Mouse (Mus musculus) left cerebral cortex, postnatal 14 days (tissue): ENCODE data around the gene Rhbdf1. TPM values are rescaled to one million over a fixed set of nuclear protein-coding genes. Genes with fewer than 3 reads are reported as not detected.
A peak's percentile ranks its signal among the peaks of the same experiment; 100 is the strongest.

Source experiments
- DNase-seq, 2 experiments: peaks; one replicate each; pipeline ENCODE4 v3.0.0; 2021 to 2022; ENCODE audit warnings: low spot score in 2 of 2, mixed read lengths in 1 of 2
- intact Hi-C: fragments of 180-260 bp; cut with DNase I; formaldehyde crosslinking; loops from one replicate; pipeline ENCODE4 v1.15.1; 2025
- total RNA-seq, 2 experiments: library from RNA; stranded (reverse); gene quantifications; 2 replicates each; pipeline ENCODE4 v1.2.3; 2021

Gene Rhbdf1
- total RNA-seq, 2 experiments from 2014 or later = 16.5 to 18.0 TPM

GRCm38 (mm10) chr11:32199230-32199629, 22.9 kb downstream of the Rhbdf1 start:
- DNase-seq = no peak
- intact Hi-C loops = no loop called here

DNA sequence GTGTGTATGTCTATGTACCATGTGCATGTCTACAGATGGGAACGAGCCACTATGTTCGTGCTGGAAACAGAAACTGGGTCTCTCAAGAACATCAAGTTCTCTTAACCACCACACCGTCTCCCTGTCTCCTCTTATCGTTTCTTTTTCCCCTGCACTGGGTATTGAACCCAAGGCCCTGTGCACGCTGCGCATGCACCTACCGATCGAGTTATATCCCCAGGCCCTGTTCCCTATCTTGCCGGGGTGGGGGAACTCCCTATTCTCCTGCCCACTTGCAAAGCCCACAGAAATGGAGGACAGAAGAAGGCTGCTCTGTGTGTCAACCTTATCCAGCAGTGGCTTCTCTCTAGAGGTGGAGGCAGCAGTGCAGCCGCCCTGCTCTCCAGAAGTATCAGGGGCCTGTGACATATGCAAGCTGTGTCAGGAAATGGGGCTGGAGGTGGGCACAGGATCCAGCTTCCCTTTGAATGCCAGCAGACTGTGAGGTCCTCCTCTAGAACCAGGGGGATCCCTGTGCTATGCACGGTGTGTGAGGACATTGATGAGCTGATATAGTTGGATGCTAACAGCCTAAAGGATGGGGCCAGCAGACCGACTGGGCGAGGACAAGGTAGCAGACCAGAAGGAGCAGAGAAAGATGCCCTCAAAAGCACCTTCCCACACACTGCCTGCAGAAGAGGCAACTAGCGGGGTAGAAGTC, 23.7 kb downstream of the Rhbdf1 start:
- intact Hi-C loops = no loop called here
- DNase-seq = no peak

DNA sequence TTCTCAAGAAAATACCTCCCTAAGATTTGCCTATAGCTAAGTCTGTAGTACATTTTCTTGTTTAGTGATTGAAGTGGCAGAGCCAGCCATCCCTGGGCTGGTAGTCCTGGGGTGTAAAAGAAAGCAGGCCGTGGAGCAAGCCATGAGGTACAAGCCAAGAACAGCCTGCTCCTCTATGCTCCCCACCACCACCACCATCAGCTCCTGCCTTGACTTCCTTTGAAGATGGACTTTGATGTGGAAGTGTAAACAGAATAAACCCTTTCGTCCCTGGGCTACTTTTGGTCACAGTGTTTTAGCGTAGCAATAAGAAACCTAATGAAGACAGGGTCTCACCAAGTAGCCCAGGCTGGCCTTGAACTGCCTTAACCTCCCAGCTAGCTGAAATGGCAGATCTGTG, 24.3 kb downstream of the Rhbdf1 start:
- DNase-seq = no peak
- intact Hi-C loops = no loop called here

DNA sequence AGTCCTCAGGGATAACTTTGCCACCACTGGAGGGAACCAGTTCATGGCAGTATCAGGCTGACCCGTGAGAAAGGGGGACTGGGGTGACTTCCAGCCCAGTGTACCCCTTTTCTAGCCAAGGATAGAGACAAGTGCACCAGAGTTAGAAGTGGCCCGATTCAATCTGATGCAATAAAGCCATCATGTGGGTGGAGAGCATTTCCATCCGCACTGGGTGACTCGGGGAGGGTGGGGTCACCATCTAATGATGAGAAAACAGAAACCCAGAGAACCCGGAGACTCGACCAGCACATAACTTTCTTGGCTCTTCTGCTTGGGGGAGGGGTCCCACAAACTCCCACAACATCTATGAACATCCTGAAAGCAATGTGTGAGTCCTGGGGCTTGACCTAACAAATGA, 25.4 kb downstream of the Rhbdf1 start:
- intact Hi-C loops = no loop called here
- DNase-seq = no peak

DNA sequence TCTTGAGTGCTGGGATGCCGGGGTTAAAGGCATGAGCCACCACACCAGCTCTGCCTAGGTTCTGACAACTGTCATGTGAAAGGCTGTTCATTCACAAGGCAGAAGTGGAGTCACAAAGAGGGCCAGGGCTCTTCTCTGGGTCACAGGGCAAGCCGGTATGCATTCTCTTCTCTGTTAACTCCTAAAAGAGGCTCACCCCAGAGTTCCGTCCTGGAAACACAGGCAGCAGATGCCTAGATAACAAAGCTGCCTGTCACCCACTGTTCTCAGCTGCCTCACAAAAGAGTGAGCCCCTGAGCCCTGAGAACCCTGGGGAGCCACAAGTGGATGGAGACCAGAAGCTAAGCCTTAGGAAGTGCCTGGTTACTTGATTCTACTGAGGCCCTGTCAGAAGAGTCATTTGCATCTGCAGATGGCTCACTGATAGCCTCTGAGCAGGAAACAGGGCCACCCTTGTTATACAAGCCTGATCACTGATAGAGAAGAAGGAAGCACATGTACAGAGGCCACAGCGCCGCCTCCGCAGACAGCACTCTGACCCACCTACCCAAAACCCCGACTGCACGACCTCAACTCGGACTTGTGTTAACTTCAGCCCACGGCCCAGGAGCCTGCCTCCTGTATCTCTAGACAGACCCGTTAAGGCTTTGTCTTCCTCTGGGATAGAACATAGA, 26.1 kb downstream of the Rhbdf1 start:
- no peak for DNase-seq
- intact Hi-C loops = no loop called here

DNA sequence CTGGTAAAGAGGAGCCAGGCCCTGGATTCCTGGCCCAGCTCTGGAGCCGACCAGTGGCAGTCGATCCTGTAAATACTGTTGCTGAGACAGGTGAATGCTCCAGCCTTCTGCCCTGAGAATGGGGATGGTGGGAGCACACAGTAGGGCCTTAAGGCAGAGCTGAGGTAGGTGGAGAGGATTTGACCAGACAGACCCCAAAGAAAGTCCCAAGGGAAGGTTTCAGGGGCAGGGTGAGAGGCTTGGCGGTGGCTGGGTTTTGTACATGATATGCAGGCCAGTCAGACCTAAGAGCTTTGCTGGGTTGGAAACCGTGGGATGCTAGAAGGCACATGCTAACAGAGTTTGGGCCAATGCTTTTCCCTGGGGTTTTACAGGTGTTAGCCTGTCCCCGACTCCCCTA, 27.5 kb downstream of the Rhbdf1 start:
- intact Hi-C loops = no loop called here
- no peak for DNase-seq

- intact Hi-C loops = no loop called here
- no peak for DNase-seq
Observed at GRCm38 (mm10) chr11:32194086-32194485, 28.0 kb downstream of the Rhbdf1 start.

GRCm38 (mm10) chr11:32193156-32193555, 28.9 kb downstream of the Rhbdf1 start:
- intact Hi-C loops = no loop called here
- no peak for DNase-seq

DNA sequence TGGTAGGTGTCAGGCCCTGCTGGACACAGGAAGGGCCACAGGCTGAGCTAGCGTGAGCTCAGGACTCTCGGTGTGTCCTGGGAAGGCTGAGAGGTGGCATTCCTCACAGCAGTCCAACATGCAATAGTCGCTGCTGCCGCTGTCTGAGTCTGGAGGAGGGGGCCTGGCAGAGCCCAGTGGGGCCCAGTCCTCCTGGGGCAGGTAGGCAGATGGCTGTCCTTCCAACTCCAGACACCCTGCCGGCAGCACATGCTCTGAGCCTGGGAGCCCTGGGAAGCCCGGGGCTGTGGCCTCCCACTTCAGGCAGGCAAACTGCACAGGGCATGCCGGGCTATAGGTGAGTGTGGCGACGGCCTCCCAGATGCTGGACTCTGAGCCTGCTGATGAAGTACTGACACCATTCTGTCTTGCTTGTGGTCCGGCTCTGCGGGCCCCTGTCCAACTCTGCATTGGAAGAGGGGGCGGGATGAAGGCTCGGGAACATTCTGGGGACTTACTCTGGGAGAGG, 31.4 kb downstream of the Rhbdf1 start:
- DNase-seq = no peak
- intact Hi-C loops = no loop called here

- intact Hi-C loops = no loop called here
- no peak for DNase-seq
Observed at GRCm38 (mm10) chr11:32190119-32190518, 32.0 kb downstream of the Rhbdf1 start.

DNA sequence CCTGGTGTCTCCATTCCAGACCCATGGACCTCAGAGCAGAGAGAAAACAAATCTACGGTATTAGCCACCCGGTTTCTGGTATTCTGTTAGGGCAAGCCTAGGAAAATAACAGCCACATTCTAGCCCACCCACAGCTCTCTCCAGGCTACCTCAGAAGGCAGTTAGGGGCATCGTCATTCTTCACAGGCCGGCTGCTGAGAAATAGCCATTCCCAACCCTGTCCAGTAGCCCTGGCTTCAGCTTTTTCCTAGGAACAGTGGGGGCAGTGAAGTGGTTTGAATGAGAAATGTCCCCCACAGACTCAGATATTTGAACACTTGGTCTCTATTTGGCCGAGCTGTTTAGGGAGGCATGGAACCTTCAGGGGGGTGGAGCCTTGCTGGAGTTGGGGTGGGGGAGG, 32.7 kb downstream of the Rhbdf1 start:
- intact Hi-C loops = no loop called here
- DNase-seq = no peak

- DNase-seq = no peak
- intact Hi-C loops = no loop called here
Observed at GRCm38 (mm10) chr11:32188881-32189280, 33.2 kb downstream of the Rhbdf1 start.

DNA sequence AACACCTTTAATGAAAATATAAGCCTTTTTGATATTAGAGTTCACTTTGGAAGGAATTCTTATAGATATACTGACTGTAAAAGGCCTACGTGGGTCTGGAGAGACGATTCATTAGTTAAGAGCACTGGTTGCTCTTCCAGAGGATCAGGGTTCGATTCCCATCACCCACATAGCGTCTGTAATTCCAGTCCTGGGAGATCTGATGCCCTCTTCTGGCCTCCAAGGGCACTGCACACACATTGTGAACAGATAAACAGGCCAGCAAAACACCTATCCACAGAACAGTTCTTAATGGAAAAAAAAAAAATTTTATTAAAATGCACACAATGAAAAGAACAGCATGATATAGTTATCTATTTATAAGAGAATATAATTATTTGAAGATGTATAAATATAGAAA, 34.8 kb downstream of the Rhbdf1 start:
- DNase-seq = no peak
- intact Hi-C loops = no loop called here

- no peak for DNase-seq
- intact Hi-C loops = no loop called here
Observed at GRCm38 (mm10) chr11:32186031-32186430, 36.1 kb downstream of the Rhbdf1 start.

- no peak for DNase-seq
- intact Hi-C loops = loop anchor here (5.0 kb wide), 1 partner anchor 138 kb away; no protein-coding TSS in a partner anchor
Observed at GRCm38 (mm10) chr11:32184469-32184868, 37.6 kb downstream of the Rhbdf1 start.

DNA sequence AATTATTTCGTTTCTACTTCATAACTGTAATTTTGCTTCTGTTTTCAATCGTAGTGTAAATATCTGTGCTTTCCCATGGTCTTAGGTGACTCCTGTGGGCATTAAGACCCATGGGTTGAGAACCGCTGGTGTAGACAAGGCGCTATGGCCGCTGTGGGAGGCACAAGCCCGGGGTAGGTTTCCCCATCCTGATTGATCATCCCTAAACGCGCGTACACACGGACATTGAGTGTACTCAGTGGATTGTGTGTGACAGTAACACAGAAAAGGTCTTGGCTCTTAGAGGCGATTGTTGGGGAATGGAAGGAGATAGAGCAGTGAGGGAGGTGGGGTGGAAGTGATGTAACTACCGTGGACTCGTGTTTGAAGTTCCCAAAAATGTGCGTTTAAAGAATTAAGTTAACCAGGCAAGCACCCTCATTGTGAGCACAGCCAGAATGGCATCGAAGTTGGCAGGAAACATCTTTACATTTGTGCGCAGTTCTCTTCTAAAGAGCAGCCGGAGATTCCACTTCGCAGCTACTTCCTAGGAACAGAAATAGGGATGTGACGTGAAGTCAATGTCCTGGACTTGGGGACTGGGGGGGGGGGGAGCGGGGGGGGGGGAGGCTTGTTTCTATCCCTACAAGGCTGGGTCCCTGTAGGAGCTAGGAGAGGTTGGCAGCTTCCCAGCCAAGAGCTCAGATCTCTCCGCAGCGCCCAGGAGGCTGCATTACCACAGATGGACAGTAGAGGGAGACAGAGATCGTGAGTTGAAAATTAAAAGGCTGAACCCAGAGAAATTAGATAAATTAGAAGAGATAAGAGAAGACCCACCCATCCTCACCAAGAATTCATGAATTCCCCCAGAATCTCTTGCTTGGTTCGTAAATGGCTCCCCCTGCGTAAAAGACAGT, 39.9 kb downstream of the Rhbdf1 start:
- DNase-seq = peak; percentile 92 to 93
- intact Hi-C loops = loop anchor here (2.0 to 5.0 kb wide), 2 partner anchors 57 to 140 kb away; no protein-coding TSS in a partner anchor

DNA sequence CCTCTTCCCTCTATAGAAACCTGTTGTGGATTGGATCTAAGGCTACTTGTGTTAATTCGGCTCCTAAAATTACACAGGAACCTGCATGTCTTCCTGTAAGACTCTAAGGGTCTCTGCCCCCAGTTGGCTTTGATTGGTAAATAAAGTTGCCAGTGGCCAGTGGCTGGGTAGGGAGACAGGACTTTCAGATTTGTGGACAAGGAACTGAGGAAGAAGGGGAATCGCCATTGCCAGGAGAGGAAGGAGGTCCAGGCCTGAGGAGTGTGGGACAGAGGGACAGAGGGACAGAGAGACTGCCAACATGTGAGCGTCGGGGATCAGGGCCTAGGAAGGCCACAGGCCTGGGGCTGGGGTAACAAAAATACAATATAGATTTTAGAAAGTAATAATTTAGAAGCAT, 40.9 kb downstream of the Rhbdf1 start:
- intact Hi-C loops = loop anchor here (5.0 kb wide), 1 partner anchor 141 kb away; no protein-coding TSS in a partner anchor
- no peak for DNase-seq

- intact Hi-C loops = no loop called here
- no peak for DNase-seq
Observed at GRCm38 (mm10) chr11:32178506-32178905, 43.6 kb downstream of the Rhbdf1 start.

DNA sequence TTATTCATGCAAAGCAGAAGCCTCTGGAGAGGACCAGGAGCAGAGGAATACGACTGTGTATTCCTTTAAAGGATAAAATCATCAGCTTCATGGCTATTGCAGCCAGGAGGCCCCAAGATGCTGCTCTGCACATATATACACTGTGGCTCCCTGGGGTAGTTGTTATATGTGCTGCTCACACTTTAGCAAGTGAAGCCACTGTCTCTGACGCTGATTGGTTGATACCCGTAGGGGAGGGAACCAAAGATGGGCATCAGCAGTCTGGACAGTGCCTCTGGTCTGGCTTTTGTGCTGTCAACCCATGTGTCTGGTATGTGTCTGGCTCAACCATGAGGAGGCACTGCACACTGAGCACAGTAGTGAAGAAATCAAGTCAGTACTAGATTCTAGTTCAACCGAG, 55.4 kb downstream of the Rhbdf1 start:
- no peak for DNase-seq
- intact Hi-C loops = loop anchor here (10.0 kb wide), 1 partner anchor 492 kb away; the partner anchor contains the start of gene Bod1
